Mouse (Mus musculus) CH12.LX (cell line): ENCODE measurements around the gene Rrbp1. TPM values are rescaled to one million over a fixed set of nuclear protein-coding genes. Genes with fewer than 3 reads are reported as not detected.

Experiments
- DNase-seq: peaks from one replicate; pipeline ENCODE4 v3.0.0-alpha.2; 2013; ENCODE audit errors: extremely low read depth
- H3K27ac ChIP-seq: 2 replicates; pipeline ENCODE4 v1.5.1; 2012; ENCODE audit warnings: low read depth, mild to moderate bottlenecking, control low read depth, moderate library complexity; ENCODE audit not compliant: insufficient read depth
- H3K27me3 ChIP-seq: replicated peaks from 2 replicates; pipeline ENCODE3; 2012; ENCODE audit warnings: inconsistent platforms
- H3K36me3 ChIP-seq, 2 experiments: replicated peaks in 1 of 2; 2 replicates each; pipeline versions ENCODE3 to v1.6.1; 2012; ENCODE audit warnings: inconsistent platforms in 1 of 2, low read length in 1 of 2, mild to moderate bottlenecking in 1 of 2, mixed read lengths in 1 of 2, moderate library complexity in 1 of 2; ENCODE audit not compliant: control insufficient read depth in 1 of 2, insufficient read depth in 1 of 2
- H3K4me1 ChIP-seq, 2 experiments: 2 replicates each; pipeline ENCODE4 v1.6.1; 2012; ENCODE audit warnings: inconsistent platforms in 1 of 2, moderate library complexity in 1 of 2; ENCODE audit not compliant: insufficient read depth in 2 of 2, control insufficient read depth in 1 of 2
- H3K4me2 ChIP-seq: 2 replicates; pipeline ENCODE4 v1.6.1; 2012; ENCODE audit warnings: low read depth, mild to moderate bottlenecking, control low read depth; ENCODE audit not compliant: poor library complexity, insufficient read depth, severe bottlenecking
- H3K4me3 ChIP-seq, 3 experiments: fragments of 150-350 bp in 1 of 3; sonication (generic) in 1 of 3; replicated peaks in 1 of 3; 2 replicates each; pipeline versions ENCODE3 to v1.5.1; 2011 to 2012; ENCODE audit warnings: low read depth in 2 of 3, low read length in 2 of 3, mild to moderate bottlenecking in 2 of 3, moderate library complexity in 2 of 3, control low read depth in 1 of 3, improper control_type of control experiment in 1 of 3, inconsistent platforms in 1 of 3, mixed read lengths in 1 of 3; ENCODE audit not compliant: poor library complexity in 1 of 3
- H3K79me2 ChIP-seq: replicated peaks from 2 replicates; pipeline ENCODE4 v1.6.1; 2012; ENCODE audit warnings: mild to moderate bottlenecking, moderate library complexity; ENCODE audit not compliant: control insufficient read depth, poor library complexity, insufficient read depth, severe bottlenecking; ENCODE audit errors: extremely low read depth
- H3K9ac ChIP-seq: 2 replicates; pipeline ENCODE4 v1.6.1; 2012; ENCODE audit warnings: low read depth, mild to moderate bottlenecking, control low read depth, moderate library complexity; ENCODE audit not compliant: insufficient read depth
- H3K9me3 ChIP-seq: replicated peaks from 2 replicates; pipeline ENCODE3; 2012; ENCODE audit warnings: low read length, inconsistent platforms, mixed read lengths
- CHD1 ChIP-seq: IDR thresholded peaks from 2 replicates; pipeline ENCODE4 v1.6.1; 2012; ENCODE audit warnings: low read depth, low read length, improper control_type of control experiment, inconsistent platforms
- E2F4 ChIP-seq: IDR thresholded peaks from 2 replicates; pipeline ENCODE4 v1.6.1; 2011; ENCODE audit warnings: low read depth, low read length, improper control_type of control experiment; ENCODE audit not compliant: insufficient replicate concordance
- EP300 ChIP-seq: IDR thresholded peaks from 2 replicates; pipeline ENCODE4 v1.6.1; 2011; ENCODE audit warnings: low read length, improper control_type of control experiment
- IRF4 ChIP-seq: IDR thresholded peaks from 2 replicates; pipeline ENCODE4 v1.6.1; 2014; ENCODE audit warnings: low read depth, mild to moderate bottlenecking, inconsistent platforms, low read length, improper control_type of control experiment
- JUN ChIP-seq: IDR thresholded peaks from 2 replicates; pipeline ENCODE4 v1.6.1; 2011; ENCODE audit warnings: low read depth, mild to moderate bottlenecking, low read length, improper control_type of control experiment, moderate library complexity; ENCODE audit not compliant: insufficient read depth
- JUND ChIP-seq: conservative IDR thresholded peaks from 2 replicates; pipeline ENCODE4 v1.6.1; 2011; ENCODE audit warnings: low read depth, low read length, improper control_type of control experiment
- KAT2A ChIP-seq: IDR thresholded peaks from 2 replicates; pipeline ENCODE4 v1.6.1; 2012; ENCODE audit warnings: low read length, improper control_type of control experiment, inconsistent platforms; ENCODE audit not compliant: insufficient replicate concordance
- MAZ ChIP-seq: IDR thresholded peaks from 2 replicates; pipeline ENCODE4 v1.6.1; 2012; ENCODE audit warnings: low read depth, mild to moderate bottlenecking, inconsistent platforms, low read length, improper control_type of control experiment, moderate library complexity
- MEF2A ChIP-seq: IDR thresholded peaks from 2 replicates; pipeline ENCODE4 v1.6.1; 2014; ENCODE audit warnings: low read depth, mild to moderate bottlenecking, inconsistent platforms, low read length, improper control_type of control experiment, borderline replicate concordance
- POLR2A ChIP-seq: IDR thresholded peaks from 2 replicates; pipeline ENCODE4 v1.6.1; 2011; ENCODE audit warnings: low read depth, mild to moderate bottlenecking, improper control_type of control experiment, low read length
- SIN3A ChIP-seq: IDR thresholded peaks from 2 replicates; pipeline ENCODE4 v1.6.1; 2012; ENCODE audit warnings: low read length, improper control_type of control experiment, inconsistent platforms
- TBP ChIP-seq: conservative IDR thresholded peaks from 2 replicates; pipeline ENCODE4 v1.6.1; 2011; ENCODE audit warnings: low read depth, low read length, improper control_type of control experiment
- USF1 ChIP-seq: IDR thresholded peaks from 2 replicates; pipeline ENCODE4 v1.6.1; 2014; ENCODE audit warnings: low read depth, mild to moderate bottlenecking, inconsistent platforms, low read length, improper control_type of control experiment
- ZC3H11A ChIP-seq: IDR thresholded peaks from 2 replicates; pipeline ENCODE4 v1.6.1; 2012; ENCODE audit warnings: low read depth, mild to moderate bottlenecking, inconsistent platforms, low read length, improper control_type of control experiment
- ZMIZ1 ChIP-seq: IDR thresholded peaks from 2 replicates; pipeline ENCODE4 v1.6.1; 2012; ENCODE audit warnings: low read depth, mild to moderate bottlenecking, inconsistent platforms, low read length, improper control_type of control experiment
- dilution Hi-C: fragments of 300-500 bp; cut with MboI; formaldehyde crosslinking; loops from 2 replicates; pipeline ENCODE4 v1.14.3; 2020; ENCODE audit warnings: low sequenced_read_pairs; ENCODE audit not compliant: extremely low pct_unique_long_range_greater_than_20kb, extremely low pct_ligation_motif_present
- in situ Hi-C: fragments of 300-500 bp; cut with MboI; formaldehyde crosslinking; loops from 3 replicates; pipeline ENCODE4 v1.14.3; 2019; ENCODE audit warnings: low sequenced_read_pairs, low pct_ligation_motif_present, low pct_unique_long_range_greater_than_20kb, mixed read lengths
- polyA plus RNA-seq: library from polyadenylated mRNA; unstranded; fragments of >175 nt; gene quantifications from 2 replicates; pipeline ENCODE4 v1.2.1, GENCODE M21; 2012; ENCODE audit warnings: low read depth; ENCODE audit not compliant: insufficient read length
- total RNA-seq, 2 experiments: library from RNA; depleted of rRNA; stranded (reverse); fragments of 300-350 nt in 1 of 2; fragments of >200 nt in 1 of 2; gene quantifications; 2 replicates each; pipeline ENCODE4 v1.2.3; 2012 to 2014

Rrbp1 gene
- total and polyA plus RNA-seq, 3 experiments = 42.4 to 127 (median 49.3) TPM

GRCm38 (mm10) chr2:143904896-143905295 lies 106.2 kb downstream of the Rrbp1 start:
- no peaks in the 10 kb centered on the region for H3K79me2 ChIP-seq
- dilution Hi-C loops = no loop called here
- H3K9me3 ChIP-seq = no peaks in the 10 kb centered on the region
- in situ Hi-C loops = no loop called here
- H3K27ac ChIP-seq = no peak overlapping the region
- H3K4me1 ChIP-seq = peaks cover 18 to 56% of the 10 kb centered on the region in 2 experiments; a peak in 3 of 4 replicates
- no peak overlapping the region for H3K4me2 ChIP-seq
- no peak overlapping the region for H3K9ac ChIP-seq
- H3K27me3 ChIP-seq = no peaks in the 10 kb centered on the region
- H3K4me3 ChIP-seq = no peak overlapping the region
- TF ChIP-seq JUND = no peak
- TF ChIP-seq ZC3H11A = no peak
- TF ChIP-seq E2F4 = no peak
- TF ChIP-seq USF1 = no peak
- TF ChIP-seq ZMIZ1 = no peak
- no peak for TF ChIP-seq MEF2A
- TF ChIP-seq TBP = no peak
- no peak for TF ChIP-seq EP300
- TF ChIP-seq CHD1 = no peak
- no peak for TF ChIP-seq JUN
- no peak for TF ChIP-seq KAT2A
- TF ChIP-seq POLR2A = no peak
- TF ChIP-seq, all 38 proteins: peak for 0
- DNase-seq = no peak
- H3K36me3 ChIP-seq = no peaks in the 10 kb centered on the region

GRCm38 (mm10) chr2:143903376-143904045 lies 107.6 kb downstream of the Rrbp1 start:
- H3K4me1 ChIP-seq = peaks cover 8 to 52% of the 10 kb centered on the region in 2 experiments; a peak in 3 of 4 replicates
- no peak overlapping the region; the same call in 1 of the 2 replicates for H3K27ac ChIP-seq
- no peaks in the 10 kb centered on the region for H3K79me2 ChIP-seq
- H3K4me3 ChIP-seq = no peak overlapping the region
- H3K9ac ChIP-seq = peak overlapping the region; percentile 61
- H3K36me3 ChIP-seq = no peaks in the 10 kb centered on the region
- dilution Hi-C loops (no loop called here), in situ Hi-C loops (no loop called here)
- H3K9me3 ChIP-seq = no peaks in the 10 kb centered on the region
- H3K4me2 ChIP-seq = peak overlapping the region; percentile 93
- no peak for TF ChIP-seq MAZ
- no peak for TF ChIP-seq SIN3A
- TF ChIP-seq JUND = peak; percentile 35; the same call in 1 of the 2 replicates
- peak; percentile 14; the same call in 1 of the 2 replicates for TF ChIP-seq MEF2A
- TF ChIP-seq EP300 = peak; percentile 44; the same call in 1 of the 2 replicates
- TF ChIP-seq IRF4 = peak; percentile 31; the same call in 1 of the 2 replicates
- no peak for TF ChIP-seq E2F4
- DNase-seq = no peak
- no peaks in the 10 kb centered on the region for H3K27me3 ChIP-seq
